Mouse (Mus musculus): ENCODE measurements around the gene Cgas. TPM values are rescaled to one million over a fixed set of nuclear protein-coding genes. Genes with fewer than 3 reads are reported as not detected.
"Not testable (repeated sequence)": the region's sequence is repeated elsewhere in the genome, so short reads cannot be mapped to it uniquely, and the experiment has no call there.

Gene Cgas
- total RNA-seq (2021): under 1 TPM; 0.53 to 0.77 TPM
- long read RNA-seq, experiment 1, partial matches to known transcripts: 1 of 1 reads
- long read RNA-seq, experiment 1, other reads (novel, unspliced or antisense): 0 of 1 reads
- long read RNA-seq, experiment 2: 0 reads

- intact Hi-C loops (cut with DNase I): loop anchor here (10.0 kb wide), 1 partner anchor 248 kb away; no protein-coding TSS in a partner anchor
- peak; percentile 19 to 45 for DNase-seq (ENCODE audit: low spot score in 2 of 2)
These were observed at the start of gene Cgas for GRCm38 (mm10) chr9:78442579-78443392. Gene Cgas (minus strand): TSS chr9:78443237.

- DNase-seq (ENCODE audit: low spot score in 2 of 2): no peak
- intact Hi-C loops (cut with DNase I): no loop called here
These were observed 49.2 kb upstream of the Cgas start for GRCm38 (mm10) chr9:78492254-78492653.

DNA sequence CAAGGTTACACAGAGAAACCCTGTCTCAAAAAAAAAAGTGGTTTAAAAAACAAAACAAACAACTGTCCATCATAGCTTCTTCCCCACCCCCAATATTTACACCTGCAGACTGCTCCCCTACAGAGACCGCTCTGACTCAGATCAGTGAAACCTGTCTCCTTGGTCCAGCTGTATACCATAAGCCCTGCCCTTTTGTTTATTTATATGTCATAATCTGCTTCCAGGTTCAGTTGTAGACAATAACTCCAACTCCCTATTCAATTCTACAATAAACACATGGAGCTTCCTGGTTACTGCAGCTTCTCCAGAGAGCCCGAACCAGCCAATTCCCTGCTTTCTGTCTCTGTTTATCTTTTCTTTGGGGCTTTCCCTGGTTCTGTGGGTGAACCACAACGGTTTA is 48.1 kb upstream of the Cgas start:
- intact Hi-C loops (cut with DNase I): no loop called here
- DNase-seq (ENCODE audit: low spot score in 2 of 2): no peak

DNA sequence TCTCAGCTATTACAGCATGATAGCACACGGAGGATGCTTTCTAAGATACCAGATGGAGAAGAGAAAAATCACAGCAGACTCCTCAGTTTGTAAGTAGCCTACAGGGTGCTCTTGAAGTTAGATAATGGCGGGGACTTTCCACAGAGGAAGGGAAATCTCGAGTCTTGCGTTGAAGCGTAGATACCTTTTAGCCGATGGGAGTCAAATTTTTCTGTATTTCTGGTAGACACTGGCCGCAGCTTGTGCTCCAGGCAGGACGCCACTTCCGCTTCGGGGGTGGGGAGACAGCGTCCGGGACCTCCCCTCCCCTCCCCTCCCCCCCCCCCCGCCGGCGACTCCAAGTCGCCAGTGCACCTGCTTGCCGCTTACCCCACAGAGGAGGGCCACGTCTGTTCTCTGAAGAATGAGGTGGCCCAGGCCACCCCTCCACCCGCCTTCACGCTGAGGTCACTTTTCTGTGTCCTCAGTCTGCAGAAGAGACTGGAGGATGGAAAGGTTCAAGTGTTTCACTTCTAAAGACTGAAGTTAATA is 45.9 kb upstream of the Cgas start, which contains the start of gene Eef1a1:
Eef1a1 (minus strand) TSS at position 262 of the 531 bp plus-strand sequence.
- peak in 1 of 2 experiments; percentile 22 for DNase-seq (ENCODE audit: low spot score in 2 of 2)
- intact Hi-C loops (cut with DNase I): no loop called here

- DNase-seq (ENCODE audit: low spot score in 2 of 2); intact Hi-C loops (cut with DNase I): not testable (repeated sequence)
These were observed 45.0 kb upstream of the Cgas start for GRCm38 (mm10) chr9:78488021-78488420.

DNA sequence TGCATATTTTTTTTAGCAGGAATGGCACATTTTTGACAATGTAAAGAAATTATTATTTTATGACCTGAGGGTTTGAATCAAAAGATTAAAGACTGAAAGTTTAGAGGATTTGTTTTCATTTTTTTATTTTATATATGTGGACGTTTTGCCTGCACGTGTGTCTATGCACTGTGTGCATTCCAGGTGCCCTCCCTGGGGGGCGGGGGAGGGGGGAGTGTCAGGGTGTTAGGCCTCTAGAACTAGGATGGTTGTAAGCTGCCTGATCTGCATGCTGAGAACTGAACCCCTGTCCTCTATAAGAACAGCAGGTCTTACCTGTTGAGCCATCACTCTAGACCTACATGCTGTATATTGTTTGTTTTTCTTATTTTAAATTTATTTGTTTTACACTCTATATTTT is 41.6 kb upstream of the Cgas start:
- intact Hi-C loops (cut with DNase I): loop anchor here (5.0 kb wide), 1 partner anchor 43 kb away; no protein-coding TSS in a partner anchor
- no peak for DNase-seq (ENCODE audit: low spot score in 2 of 2)

GRCm38 (mm10) chr9:78482386-78482785 is 39.3 kb upstream of the Cgas start:
- DNase-seq (ENCODE audit: low spot score in 2 of 2): peak in 1 of 2 experiments; percentile 13
- intact Hi-C loops (cut with DNase I): loop anchor here (5.0 kb wide), 1 partner anchor 45 kb away; no protein-coding TSS in a partner anchor

DNA sequence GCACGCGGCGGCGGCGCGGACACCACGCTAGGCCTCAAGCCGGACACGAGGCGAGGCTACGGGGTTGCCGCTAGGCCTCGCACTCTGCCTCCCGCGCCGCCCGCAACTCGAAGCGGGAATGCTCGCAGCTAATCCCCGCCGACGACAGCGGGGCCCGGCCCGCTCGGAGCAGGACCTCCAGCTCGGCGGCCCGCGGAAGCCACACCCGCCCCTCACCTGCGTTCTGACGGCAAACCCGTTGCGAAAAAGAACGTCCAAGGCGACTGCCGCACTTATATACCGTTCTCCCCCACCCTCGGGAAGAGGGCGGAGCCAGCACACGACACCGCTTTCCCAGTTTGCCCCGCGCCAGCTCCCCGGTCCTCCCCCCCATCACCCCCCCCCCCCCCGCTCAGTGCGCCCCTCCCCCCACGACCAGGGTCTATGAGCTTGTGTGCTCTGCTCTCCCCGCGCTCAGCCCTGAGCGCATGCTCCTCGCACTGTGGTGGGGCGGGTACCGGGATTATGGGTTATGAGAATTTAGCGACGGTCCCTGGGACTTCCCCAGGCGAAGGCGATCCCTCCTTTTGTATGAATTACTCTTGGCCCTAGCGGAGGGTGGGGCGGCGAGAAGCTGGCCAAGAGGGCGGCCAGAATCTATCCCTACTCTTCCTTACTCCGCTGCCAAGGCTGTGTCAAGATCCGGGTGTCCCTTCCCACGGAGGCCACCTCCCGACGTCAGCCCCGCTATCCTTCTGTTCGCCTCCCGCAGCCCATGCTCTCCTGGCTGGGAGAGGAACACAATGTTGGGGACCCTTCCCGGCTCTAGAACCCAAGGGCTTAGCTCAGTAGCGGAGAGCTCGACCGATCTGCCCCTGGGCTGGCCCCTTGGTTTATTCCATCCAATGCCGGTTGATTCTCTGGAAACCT is 38.6 kb upstream of the Cgas start:
- DNase-seq (ENCODE audit: low spot score in 2 of 2): peak; percentile 95 to 97
- intact Hi-C loops (cut with DNase I): loop anchor here (5.0 kb wide), 1 partner anchor 46 kb away; no protein-coding TSS in a partner anchor

DNA sequence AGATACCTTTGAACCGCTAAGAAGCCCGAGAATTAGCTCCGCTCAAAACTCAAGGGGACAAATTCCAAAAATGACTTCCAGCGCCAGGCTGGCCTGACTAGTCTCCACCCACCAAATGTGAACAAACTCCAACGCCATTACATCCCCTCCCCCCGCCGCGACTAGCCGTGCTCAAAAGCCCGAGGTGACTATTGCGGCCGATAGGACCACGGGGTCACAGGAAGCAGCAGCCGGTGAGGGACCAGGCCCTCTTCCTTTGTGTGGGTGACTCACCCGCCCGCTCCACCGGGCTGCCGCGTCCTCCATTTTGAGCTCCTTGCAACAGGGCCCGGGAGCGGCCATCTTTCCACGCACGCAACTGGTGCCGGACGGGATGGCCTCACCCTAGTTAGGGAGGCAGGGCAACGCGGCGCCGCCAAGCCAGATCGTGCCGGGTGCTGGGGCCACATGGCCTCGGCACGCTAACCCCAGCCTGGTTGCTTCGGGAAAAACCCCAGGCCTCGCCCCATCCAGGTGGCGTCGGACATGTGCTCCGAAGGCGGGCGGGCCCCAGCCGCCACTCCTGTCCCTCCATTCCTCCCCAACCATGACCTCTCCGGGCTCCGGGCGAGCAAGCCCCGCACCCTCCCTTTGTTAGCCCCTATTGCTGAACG is 37.8 kb upstream of the Cgas start:
- DNase-seq (ENCODE audit: low spot score in 2 of 2): peak; percentile 72 to 77
- intact Hi-C loops (cut with DNase I): loop anchor here (5.0 kb wide), 1 partner anchor 46 kb away; no protein-coding TSS in a partner anchor

DNA sequence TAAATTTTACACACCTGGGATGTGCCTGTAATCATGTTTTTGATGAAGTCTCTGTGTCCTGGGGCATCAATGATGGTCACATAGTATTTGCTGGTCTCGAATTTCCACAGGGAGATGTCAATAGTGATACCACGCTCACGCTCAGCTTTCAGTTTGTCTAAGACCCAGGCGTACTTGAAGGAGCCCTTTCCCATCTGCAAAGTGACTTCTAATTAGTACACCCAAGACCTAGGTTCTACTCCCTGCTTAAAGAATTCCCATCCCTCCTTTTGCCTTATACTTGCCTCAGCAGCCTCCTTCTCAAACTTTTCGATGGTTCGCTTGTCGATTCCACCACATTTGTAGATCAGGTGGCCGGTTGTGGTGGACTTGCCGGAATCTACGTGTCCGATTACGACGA is 37.2 kb upstream of the Cgas start:
- not testable (repeated sequence) for DNase-seq (ENCODE audit: low spot score in 2 of 2)
- intact Hi-C loops (cut with DNase I): loop anchor here (5.0 kb wide), 1 partner anchor 47 kb away; no protein-coding TSS in a partner anchor

- intact Hi-C loops (cut with DNase I): loop anchor here (5.0 kb wide), 1 partner anchor 68 kb away; no protein-coding TSS in a partner anchor
- not testable (repeated sequence) for DNase-seq (ENCODE audit: low spot score in 2 of 2)
These were observed 36.3 kb upstream of the Cgas start for GRCm38 (mm10) chr9:78479308-78479707.

GRCm38 (mm10) chr9:78478009-78478605 is 35.1 kb upstream of the Cgas start:
- intact Hi-C loops (cut with DNase I): loop anchor here (5.0 kb wide), 1 partner anchor 69 kb away; no protein-coding TSS in a partner anchor

DNA sequence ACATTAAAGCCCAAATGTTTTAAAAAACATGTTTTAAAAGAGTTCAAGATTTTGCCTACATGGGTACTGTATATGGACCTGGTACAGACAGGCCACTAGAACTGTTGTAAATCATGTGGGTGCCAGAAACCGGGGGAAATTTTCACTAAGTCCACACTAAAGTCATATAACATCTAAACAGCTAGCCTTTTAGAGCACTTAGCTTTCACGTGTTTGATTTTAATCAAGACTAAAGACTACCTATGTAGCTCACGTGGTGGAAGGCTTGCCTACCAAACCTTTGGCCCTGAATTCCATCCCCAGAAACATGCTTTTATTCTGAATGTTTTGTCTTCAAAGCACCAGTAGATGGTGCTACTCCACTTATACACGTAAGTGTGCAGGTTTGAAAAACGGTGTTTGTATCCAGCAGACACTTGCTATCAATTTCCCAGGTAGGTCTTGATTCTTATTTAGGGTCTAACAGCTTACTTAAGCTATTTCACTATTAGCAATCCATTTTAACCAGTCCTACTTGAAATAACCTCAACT is 34.0 kb upstream of the Cgas start:
- intact Hi-C loops (cut with DNase I): loop anchor here (5.0 kb wide), 1 partner anchor 70 kb away; no protein-coding TSS in a partner anchor
- DNase-seq (ENCODE audit: low spot score in 2 of 2): peak; percentile 15 to 62

More at GRCm38 (mm10) chr9:78478009-78478605, 35.1 kb upstream of the Cgas start:
- not testable (repeated sequence) for DNase-seq (ENCODE audit: low spot score in 2 of 2)

DNA sequence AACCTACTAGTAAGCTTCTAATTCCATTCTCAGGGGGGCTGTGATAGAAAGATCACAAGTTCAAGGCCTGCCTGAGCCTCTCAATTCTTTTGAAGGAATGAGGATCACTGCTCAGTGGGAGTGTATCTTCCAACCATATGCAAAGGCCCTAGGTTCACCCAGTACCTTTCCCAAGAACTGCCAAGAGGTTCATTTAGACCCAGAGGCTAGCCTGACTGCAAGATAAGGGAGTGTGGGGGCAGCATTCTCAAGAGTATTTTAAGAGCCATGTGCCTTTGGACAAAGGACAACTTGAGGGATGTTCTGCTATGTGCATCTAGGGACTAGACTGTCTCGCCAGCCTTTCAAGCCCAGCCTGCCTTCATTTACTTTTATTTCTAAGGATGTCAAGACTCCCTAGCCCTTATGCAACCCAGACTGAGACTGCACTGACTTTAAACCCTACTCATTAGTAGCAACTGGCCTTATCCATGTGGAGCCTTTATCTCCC is 33.5 kb upstream of the Cgas start:
- no peak for DNase-seq (ENCODE audit: low spot score in 2 of 2)
- intact Hi-C loops (cut with DNase I): loop anchor here (5.0 kb wide), 1 partner anchor 71 kb away; no protein-coding TSS in a partner anchor

GRCm38 (mm10) chr9:78475873-78476272 is 32.8 kb upstream of the Cgas start:
- DNase-seq (ENCODE audit: low spot score in 2 of 2): no peak
- intact Hi-C loops (cut with DNase I): loop anchor here (5.0 kb wide), 1 partner anchor 71 kb away; no protein-coding TSS in a partner anchor

DNA sequence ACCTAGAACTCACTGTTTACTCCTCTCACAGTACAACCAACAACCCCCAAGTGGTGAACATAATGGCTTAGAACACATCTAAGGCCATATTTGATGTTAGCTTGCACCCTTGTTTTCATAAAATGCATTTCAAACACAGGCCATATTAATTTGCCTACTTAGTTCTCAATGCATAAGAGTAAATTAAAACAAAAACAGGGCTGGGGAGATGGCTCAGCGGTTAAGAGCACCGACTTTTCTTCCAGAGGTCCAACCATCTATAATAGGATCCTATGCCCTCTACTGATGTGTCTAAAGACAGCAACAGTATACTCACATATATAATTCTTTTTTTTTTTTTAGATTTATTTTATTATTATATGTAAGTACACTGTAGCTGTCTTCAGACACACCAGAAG is 32.3 kb upstream of the Cgas start:
- no peak for DNase-seq (ENCODE audit: low spot score in 2 of 2)
- intact Hi-C loops (cut with DNase I): loop anchor here (5.0 kb wide), 1 partner anchor 72 kb away; no protein-coding TSS in a partner anchor

GRCm38 (mm10) chr9:78474771-78475382 is 31.8 kb upstream of the Cgas start:
- intact Hi-C loops (cut with DNase I): loop anchor here (5.0 kb wide), 1 partner anchor 72 kb away; no protein-coding TSS in a partner anchor
- DNase-seq (ENCODE audit: low spot score in 2 of 2): no peak
